Mouse (Mus musculus) stomach, embryonic 14.5 days (tissue): ENCODE data around the gene Gm49321. TPM values are rescaled to one million over a fixed set of nuclear protein-coding genes. Genes with fewer than 3 reads are reported as not detected.

Experiments used
- ATAC-seq: fragments of 200-750 bp; cut with Nextera tagmentation; 2 replicates; pipeline ENCODE4 v1.8.0; 2017; ENCODE audit warnings: low read depth, moderate TSS enrichment; ENCODE audit not compliant: insufficient number of reproducible peaks, insufficient read depth, low FRiP score
- H3K27ac ChIP-seq: fragments of 300-500 bp; sonication (generic); 2 replicates; pipeline ENCODE4 v1.5.1; 2014; ENCODE audit warnings: mild to moderate bottlenecking, low read length, moderate library complexity, mixed read lengths
- H3K27me3 ChIP-seq: fragments of 300-500 bp; sonication (generic); 2 replicates; pipeline ENCODE4 v1.6.1; 2014; ENCODE audit warnings: low read length, control low read depth, mixed read lengths; ENCODE audit not compliant: control insufficient read depth, insufficient read depth
- H3K36me3 ChIP-seq: fragments of 300-500 bp; sonication (generic); 2 replicates; pipeline ENCODE4 v1.6.1; 2014; ENCODE audit warnings: mild to moderate bottlenecking, control low read depth, low read length, moderate library complexity, mixed read lengths; ENCODE audit not compliant: control insufficient read depth, insufficient read depth
- H3K4me1 ChIP-seq: fragments of 300-500 bp; sonication (generic); 2 replicates; pipeline ENCODE4 v1.6.1; 2014; ENCODE audit warnings: low read length, control low read depth, mixed read lengths; ENCODE audit not compliant: control insufficient read depth, insufficient read depth
- H3K4me2 ChIP-seq: fragments of 300-500 bp; sonication (generic); replicated peaks from 2 replicates; pipeline ENCODE4 v1.6.1; 2014; ENCODE audit warnings: low read depth, low read length, control low read depth
- H3K4me3 ChIP-seq: fragments of 300-500 bp; sonication (generic); 2 replicates; pipeline ENCODE4 v1.5.1; 2014; ENCODE audit warnings: low read depth, low read length, control low read depth
- H3K9ac ChIP-seq: fragments of 300-500 bp; sonication (generic); replicated peaks from 2 replicates; pipeline ENCODE4 v1.6.1; 2014; ENCODE audit warnings: low read depth, mild to moderate bottlenecking, control low read depth, low read length, moderate library complexity, mixed read lengths
- H3K9me3 ChIP-seq: fragments of 300-500 bp; sonication (generic); 2 replicates; pipeline ENCODE4 v1.6.1; 2016; ENCODE audit warnings: low read depth, low read length, control low read depth; ENCODE audit not compliant: control insufficient read depth
- WGBS: fragments of 180-500 bp; shearing (Covaris S2); extraction: QIAGEN DNeasy Blood & Tissue Kit; methylation state at CpG from one replicate; pipeline ENCODE4 v1.1.7; 2014; 5-methylcytosine and 5-hydroxymethylcytosine counted together
- polyA plus RNA-seq: library from polyadenylated mRNA; unstranded; fragments of >200 nt; fragmentation: Nextera tagmentation; extraction: Ambion mirVana; gene quantifications from 2 replicates; pipeline ENCODE4 v1.2.1, GENCODE M21; 2014

The Gm49321 gene
- polyA plus RNA-seq, 1 experiment from 2014 or later: 16.1 TPM

GRCm38 (mm10) chr12:74009448-74009911 is 72.0 kb downstream of the Gm49321 start:
- ATAC-seq: no peak
- 27% methylated on average over 8 of the region's 8 CpGs for WGBS

GRCm38 (mm10) chr12:74013739-74014138 is 76.3 kb downstream of the Gm49321 start:
- Histone ChIP-seq H3K4me1 (no peaks in the 10 kb centered on the region), H3K4me3 (no peak overlapping the region), H3K27ac (no peak overlapping the region), H3K27me3 (no peaks in the 10 kb centered on the region), H3K9me3 (no peaks in the 10 kb centered on the region), H3K36me3 (no peaks in the 10 kb centered on the region), H3K4me2 (peak overlapping the region; percentile 25; the same call in 1 of the 2 replicates), H3K9ac (no peak overlapping the region)
- ATAC-seq: peak; percentile 69; the same call in 1 of the 2 replicates
- 2% methylated on average over 6 of the region's 6 CpGs for WGBS

More at GRCm38 (mm10) chr12:74009448-74009911, 72.0 kb downstream of the Gm49321 start:
- Histone ChIP-seq H3K9ac (no peak overlapping the region), H3K27ac (no peak overlapping the region), H3K4me2 (no peak overlapping the region), H3K27me3 (no peaks in the 10 kb centered on the region), H3K9me3 (no peaks in the 10 kb centered on the region), H3K36me3 (no peaks in the 10 kb centered on the region), H3K4me3 (no peak overlapping the region), H3K4me1 (no peaks in the 10 kb centered on the region)

- H3K27ac ChIP-seq: no peak overlapping the region
- WGBS: 55% methylated on average over 7 of the region's 7 CpGs
- no peaks in the 10 kb centered on the region for H3K36me3 ChIP-seq
Measured at GRCm38 (mm10) chr12:74014739-74015270, 77.4 kb downstream of the Gm49321 start.

GRCm38 (mm10) chr12:74015491-74015890 is 78.0 kb downstream of the Gm49321 start:
- H3K4me3 ChIP-seq: no peak overlapping the region
- no peak for ATAC-seq
- no peaks in the 10 kb centered on the region for H3K9me3 ChIP-seq
- WGBS: 72% methylated on average over 5 of the region's 5 CpGs
- H3K4me2 ChIP-seq: no peak overlapping the region
- no peak overlapping the region for H3K9ac ChIP-seq
- no peaks in the 10 kb centered on the region for H3K4me1 ChIP-seq
- no peak overlapping the region for H3K27ac ChIP-seq
- H3K36me3 ChIP-seq: no peaks in the 10 kb centered on the region
- H3K27me3 ChIP-seq: no peaks in the 10 kb centered on the region

More at GRCm38 (mm10) chr12:74014739-74015270, 77.4 kb downstream of the Gm49321 start:
- no peak overlapping the region for H3K4me3 ChIP-seq
- no peaks in the 10 kb centered on the region for H3K27me3 ChIP-seq
- H3K4me1 ChIP-seq: no peaks in the 10 kb centered on the region
- H3K9me3 ChIP-seq: no peaks in the 10 kb centered on the region
- no peak for ATAC-seq
- H3K4me2 ChIP-seq: no peak overlapping the region
- no peak overlapping the region for H3K9ac ChIP-seq

Other genes starting within 250 kb of the Gm49321 start
- 79.0 and 87.4 TPM in 2 replicates for gene Hif1a, start 36.3 kb upstream of the Gm49321 start, polyA plus RNA-seq
- gene Snapc1, start 26.8 kb downstream of the Gm49321 start, polyA plus RNA-seq: 20.9 and 22.4 TPM in 2 replicates
- 2.3 and 2.7 TPM in 2 replicates for gene Syt16, start 60.0 kb downstream of the Gm49321 start, polyA plus RNA-seq